Mouse (Mus musculus): ENCODE results near the gene Pycr1. TPM values are rescaled to one million over a fixed set of nuclear protein-coding genes. Genes with fewer than 3 reads are reported as not detected.

The Pycr1 gene
- polyA plus RNA-seq, 1 experiment = 2.3 TPM

DNA sequence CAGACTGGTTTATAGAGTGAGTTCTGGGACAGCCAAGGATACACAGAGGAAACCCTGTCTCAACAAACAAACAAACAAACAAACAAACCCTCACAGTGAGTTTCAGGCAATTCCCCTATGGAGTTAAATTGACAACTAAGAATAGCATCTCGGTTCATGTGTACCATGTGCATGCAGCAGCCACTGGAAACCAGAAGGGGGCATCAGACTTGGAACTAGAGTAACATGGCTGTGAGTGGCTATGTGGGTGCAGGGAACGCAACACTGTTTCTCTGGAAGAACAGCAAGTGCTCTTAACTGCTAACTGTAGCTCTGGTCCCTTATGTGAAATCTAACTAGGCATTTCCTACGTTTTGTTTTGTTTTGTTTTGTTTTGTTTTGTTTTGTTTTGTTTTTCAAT, 8.3 kb upstream of the Pycr1 start:
- H3K4me1 ChIP-seq (ENCODE audit: control insufficient read depth, insufficient read depth, low read length) = no peaks in the 10 kb centered on the region
- no peak for TF ChIP-seq CTCF (IDR thresholded peaks at IDR 0.05; ENCODE audit: borderline replicate concordance, insufficient read depth, low read depth, low read length)
- TF ChIP-seq POLR2A (IDR thresholded peaks at IDR 0.05; ENCODE audit: borderline replicate concordance, insufficient read depth, low read length) = no peak

DNA sequence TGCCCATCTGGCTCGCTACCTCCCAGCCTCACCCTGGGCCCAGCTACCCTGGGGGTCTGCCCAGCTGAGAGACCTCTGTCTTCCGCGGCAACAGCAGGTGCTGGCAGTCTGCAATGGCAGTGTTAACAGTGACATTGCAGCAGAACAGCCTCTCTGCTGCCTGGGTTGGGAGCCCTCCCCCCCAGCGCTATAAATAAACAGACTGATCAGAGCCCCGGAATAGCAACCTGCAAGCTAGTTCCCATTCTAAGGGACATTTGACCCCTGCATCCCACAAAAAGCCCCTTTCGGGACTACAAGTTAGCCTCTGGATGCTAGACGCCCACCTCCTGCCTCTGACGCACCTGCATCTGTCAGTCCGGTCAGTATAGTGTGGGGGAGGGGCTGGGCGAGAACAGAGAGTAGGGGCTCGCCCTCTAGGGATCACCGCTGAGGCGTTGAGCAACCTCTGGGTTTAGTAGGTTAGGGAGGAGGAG, 4.5 kb upstream of the Pycr1 start, which contains the start of gene Myadml2:
Myadml2 (minus strand) TSS at position 158 of the 476 bp plus-strand sequence.
- H3K27me3 ChIP-seq (ENCODE audit: control insufficient read depth, insufficient read depth, low read length) = no peaks in the 10 kb centered on the region
- WGBS = 7% methylated on average over 13 of the region's 13 CpGs
- peak within 1 kb of the TSS; percentile 73 for H3K27ac ChIP-seq (ENCODE audit: insufficient read depth, low read length)
- no peaks in the 10 kb centered on the region for H3K4me1 ChIP-seq (ENCODE audit: control insufficient read depth, insufficient read depth, low read length)
- peak within 1 kb of the TSS; percentile 79 for H3K4me3 ChIP-seq (replicated peaks; ENCODE audit: insufficient read depth, low read depth, low read length)
- peak; percentile 56 to 66 for DNase-seq
- no peak for TF ChIP-seq POLR2A (IDR thresholded peaks at IDR 0.05; ENCODE audit: borderline replicate concordance, insufficient read depth, low read length)
- TF ChIP-seq CTCF (IDR thresholded peaks at IDR 0.05; ENCODE audit: borderline replicate concordance, insufficient read depth, low read depth, low read length) = no peak

More for the DNA sequence above, 8.3 kb upstream of the Pycr1 start:
- WGBS = 67% methylated on average over 3 of the region's 3 CpGs
- Histone ChIP-seq H3K27me3 (ENCODE audit: control insufficient read depth, insufficient read depth, low read length) (no peaks in the 10 kb centered on the region), H3K4me3 (replicated peaks; ENCODE audit: insufficient read depth, low read depth, low read length) (no peak overlapping the region), H3K27ac (ENCODE audit: insufficient read depth, low read length) (no peak overlapping the region)
- DNase-seq = no peak

DNA sequence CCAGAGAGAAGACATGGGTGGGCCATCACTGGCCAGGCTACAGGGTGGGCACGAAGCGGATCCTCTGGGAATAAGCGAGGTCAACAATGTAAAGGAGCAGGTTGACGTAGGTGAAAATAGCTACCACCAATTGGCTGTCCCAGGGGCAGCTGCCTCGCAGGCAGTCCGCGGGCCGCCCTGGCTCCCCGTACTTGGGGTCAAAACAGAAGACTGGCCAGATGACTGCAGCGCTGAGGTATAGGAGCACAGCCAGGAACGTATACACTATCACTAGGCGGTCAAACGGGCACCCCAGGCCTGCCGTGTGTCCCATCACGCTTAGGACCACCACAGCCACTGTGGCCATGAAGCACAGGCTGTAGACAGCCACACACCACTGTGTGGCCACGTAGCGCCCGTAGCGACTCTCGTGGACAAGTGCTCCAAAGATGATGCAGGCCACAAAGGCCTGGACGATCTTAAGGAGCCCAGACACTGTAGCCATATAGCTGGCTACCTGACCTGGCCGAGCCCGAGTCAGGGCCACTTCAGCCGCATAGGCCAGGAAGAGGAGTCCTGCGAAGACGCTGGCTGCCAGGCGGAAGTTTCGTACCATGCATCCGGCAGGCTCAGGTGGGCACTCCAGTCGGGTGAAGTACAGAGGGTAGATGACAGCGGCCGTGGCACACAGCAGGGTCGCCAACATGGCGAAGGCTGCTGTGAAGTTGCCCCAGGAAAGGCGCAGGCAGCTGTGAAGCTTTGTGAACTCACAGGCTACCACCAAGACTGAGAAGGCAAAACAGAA, 3.7 kb upstream of the Pycr1 start:
- no peak overlapping the region for H3K4me3 ChIP-seq (replicated peaks; ENCODE audit: insufficient read depth, low read depth, low read length)
- WGBS = 90% methylated on average over 35 of the region's 35 CpGs
- peak in 1 of 2 experiments; percentile 42 for DNase-seq
- no peak for TF ChIP-seq POLR2A (IDR thresholded peaks at IDR 0.05; ENCODE audit: borderline replicate concordance, insufficient read depth, low read length)
- no peak for TF ChIP-seq CTCF (IDR thresholded peaks at IDR 0.05; ENCODE audit: borderline replicate concordance, insufficient read depth, low read depth, low read length)
- H3K27me3 ChIP-seq (ENCODE audit: control insufficient read depth, insufficient read depth, low read length) = no peaks in the 10 kb centered on the region
- no peaks in the 10 kb centered on the region for H3K4me1 ChIP-seq (ENCODE audit: control insufficient read depth, insufficient read depth, low read length)
- no peak overlapping the region for H3K27ac ChIP-seq (ENCODE audit: insufficient read depth, low read length)

DNA sequence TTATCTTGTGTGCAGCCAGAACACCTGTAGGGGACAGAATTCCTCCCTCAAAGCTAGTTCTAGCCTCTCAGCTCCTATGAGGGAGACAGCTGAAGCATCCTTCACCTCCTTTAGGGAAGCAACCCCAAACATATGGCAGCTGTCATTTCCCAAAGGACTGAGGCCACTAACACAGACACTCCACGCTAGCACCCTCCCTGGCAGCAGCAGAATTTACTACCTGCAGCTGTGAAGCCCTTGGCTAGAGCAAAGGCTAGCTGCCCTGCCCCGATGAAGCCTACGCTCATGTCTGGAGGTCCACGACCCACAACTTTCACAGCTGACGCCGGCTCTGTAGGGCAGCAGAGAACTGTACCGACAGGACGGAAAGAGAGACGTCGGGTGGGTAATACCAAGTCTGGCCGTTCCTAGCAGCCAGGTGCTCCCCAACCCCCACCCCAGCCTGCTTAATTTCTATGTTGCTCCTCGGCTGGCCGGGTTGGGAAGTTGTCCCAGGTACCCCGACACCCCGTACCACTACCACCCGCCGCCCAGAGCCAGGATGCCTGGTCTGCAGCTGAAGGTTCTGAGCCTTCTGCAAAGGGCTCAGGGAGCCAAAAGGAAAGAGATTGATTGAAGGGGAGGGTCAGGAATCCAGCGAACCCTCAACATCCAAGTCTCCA, 499 bp downstream of the Pycr1 start:
- no peak for TF ChIP-seq CTCF (IDR thresholded peaks at IDR 0.05; ENCODE audit: borderline replicate concordance, insufficient read depth, low read depth, low read length)
- no peak for TF ChIP-seq POLR2A (IDR thresholded peaks at IDR 0.05; ENCODE audit: borderline replicate concordance, insufficient read depth, low read length)
- 1% methylated on average over 18 of the region's 18 CpGs for WGBS

DNA sequence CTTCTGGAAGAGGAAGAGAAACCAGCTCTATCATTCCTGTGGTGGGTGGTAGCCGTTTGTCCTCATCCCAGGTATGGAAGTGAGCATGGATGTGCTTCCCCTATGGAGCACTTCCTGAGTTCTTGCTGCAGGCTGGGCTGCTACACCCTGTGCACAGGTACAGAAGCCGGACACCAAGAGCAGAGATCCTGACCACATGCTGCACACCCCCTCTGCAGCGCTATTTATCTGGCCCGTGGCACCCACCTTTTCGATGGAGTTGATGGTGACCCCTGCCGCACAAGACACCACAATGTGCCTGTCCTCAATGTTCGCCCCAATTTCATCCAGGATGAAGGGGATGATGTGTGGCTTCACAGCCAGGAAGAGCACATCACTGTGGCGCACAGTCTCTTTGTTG, 1.7 kb downstream of the Pycr1 start:
- no peaks in the 10 kb centered on the region for H3K4me1 ChIP-seq (ENCODE audit: control insufficient read depth, insufficient read depth, low read length)
- DNase-seq = no peak
- WGBS = 89% methylated on average over 8 of the region's 8 CpGs
- TF ChIP-seq POLR2A (IDR thresholded peaks at IDR 0.05; ENCODE audit: borderline replicate concordance, insufficient read depth, low read length) (no peak), CTCF (IDR thresholded peaks at IDR 0.05; ENCODE audit: borderline replicate concordance, insufficient read depth, low read depth, low read length) (no peak)
- no peaks in the 10 kb centered on the region for H3K27me3 ChIP-seq (ENCODE audit: control insufficient read depth, insufficient read depth, low read length)
- H3K27ac ChIP-seq (ENCODE audit: insufficient read depth, low read length) = no peak overlapping the region
- no peak overlapping the region for H3K4me3 ChIP-seq (replicated peaks; ENCODE audit: insufficient read depth, low read depth, low read length)

More for the DNA sequence above, 499 bp downstream of the Pycr1 start:
- DNase-seq = no peak
- Histone ChIP-seq H3K27ac (ENCODE audit: insufficient read depth, low read length) (no peak overlapping the region), H3K4me1 (ENCODE audit: control insufficient read depth, insufficient read depth, low read length) (no peaks in the 10 kb centered on the region), H3K4me3 (replicated peaks; ENCODE audit: insufficient read depth, low read depth, low read length) (peak overlapping the region; percentile 63), H3K27me3 (ENCODE audit: control insufficient read depth, insufficient read depth, low read length) (no peaks in the 10 kb centered on the region)

DNA sequence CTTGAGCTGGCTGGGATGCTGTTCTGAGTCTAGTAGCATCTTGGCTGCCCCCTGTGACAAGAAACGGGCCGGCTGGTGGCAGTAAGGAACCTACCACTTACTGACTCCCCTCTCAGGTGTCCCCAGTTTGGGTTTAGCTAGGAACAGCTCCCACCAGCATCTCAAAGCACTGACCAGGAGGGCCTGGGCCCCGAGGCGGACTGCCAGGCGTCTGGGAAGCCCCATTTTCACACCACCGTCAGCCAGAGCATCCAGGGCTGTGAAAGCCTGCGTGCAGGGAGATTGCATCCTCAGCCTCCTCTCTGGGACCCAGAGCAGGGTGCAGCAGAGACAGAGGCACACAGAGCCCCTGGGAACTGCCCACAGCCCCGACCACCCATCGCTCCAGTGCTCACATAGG, 2.3 kb downstream of the Pycr1 start:
- no peak overlapping the region for H3K27ac ChIP-seq (ENCODE audit: insufficient read depth, low read length)
- no peak overlapping the region for H3K4me3 ChIP-seq (replicated peaks; ENCODE audit: insufficient read depth, low read depth, low read length)
- H3K27me3 ChIP-seq (ENCODE audit: control insufficient read depth, insufficient read depth, low read length) = no peaks in the 10 kb centered on the region
- H3K4me1 ChIP-seq (ENCODE audit: control insufficient read depth, insufficient read depth, low read length) = no peaks in the 10 kb centered on the region
- TF ChIP-seq CTCF (IDR thresholded peaks at IDR 0.05; ENCODE audit: borderline replicate concordance, insufficient read depth, low read depth, low read length) (no peak), POLR2A (IDR thresholded peaks at IDR 0.05; ENCODE audit: borderline replicate concordance, insufficient read depth, low read length) (no peak)
- DNase-seq = no peak
- 63% methylated on average over 9 of the region's 9 CpGs for WGBS

DNA sequence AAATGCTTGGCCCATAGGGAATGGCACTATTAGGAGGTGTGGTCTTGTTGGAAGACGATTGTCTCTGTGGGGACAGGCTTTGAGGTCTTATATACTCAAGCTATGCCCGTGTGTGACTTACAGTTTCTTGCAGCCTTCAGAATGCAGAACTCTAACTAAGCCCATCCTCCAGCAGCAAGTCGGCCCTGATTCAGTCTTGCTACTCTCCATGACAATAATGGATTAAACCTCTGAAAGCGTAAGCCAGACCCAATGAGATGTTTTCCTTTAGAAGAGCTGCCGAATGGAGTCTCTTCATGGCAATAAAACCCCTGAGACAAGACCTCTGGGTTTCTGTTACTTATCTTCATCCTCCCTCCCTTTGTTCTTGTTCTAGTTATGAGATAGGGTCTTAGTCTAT, 8.8 kb downstream of the Pycr1 start:
- H3K27me3 ChIP-seq (ENCODE audit: control insufficient read depth, insufficient read depth, low read length) = no peaks in the 10 kb centered on the region
- 78% methylated on average over 5 of the region's 5 CpGs for WGBS
- no peak overlapping the region for H3K4me3 ChIP-seq (replicated peaks; ENCODE audit: insufficient read depth, low read depth, low read length)
- TF ChIP-seq CTCF (IDR thresholded peaks at IDR 0.05; ENCODE audit: borderline replicate concordance, insufficient read depth, low read depth, low read length) = no peak
- TF ChIP-seq POLR2A (IDR thresholded peaks at IDR 0.05; ENCODE audit: borderline replicate concordance, insufficient read depth, low read length) = no peak
- no peak for DNase-seq
- H3K4me1 ChIP-seq (ENCODE audit: control insufficient read depth, insufficient read depth, low read length) = peaks cover 14% of the 10 kb centered on the region
- no peak overlapping the region for H3K27ac ChIP-seq (ENCODE audit: insufficient read depth, low read length)

Data from cerebellum, adult 2 months (tissue).